Mouse (Mus musculus) gastrocnemius, adult 18-20 months (tissue): ENCODE data around the gene Disc1. TPM values are rescaled to one million over a fixed set of nuclear protein-coding genes. Genes with fewer than 3 reads are reported as not detected.

Experiments used
- DNase-seq: peaks from one replicate; pipeline ENCODE4 v3.0.0; 2021; ENCODE audit warnings: low spot score
- total RNA-seq, 2 experiments: library from RNA; stranded (reverse); gene quantifications; 2 replicates each; pipeline ENCODE4 v1.2.3; 2021

Disc1 gene
- total RNA-seq, 2 experiments from 2014 or later: 0.71 to 0.85 TPM

- DNase-seq: peak; percentile 63
These were observed 13.1 kb downstream of the Disc1 start for GRCm38 (mm10) chr8:125066913-125067595.

- DNase-seq: peak; percentile 24
These were observed 13.6 kb downstream of the Disc1 start for GRCm38 (mm10) chr8:125067596-125067960.

GRCm38 (mm10) chr8:125068146-125068905, 14.3 kb downstream of the Disc1 start:
- DNase-seq: no peak

GRCm38 (mm10) chr8:125069304-125069703, 15.3 kb downstream of the Disc1 start:
- no peak for DNase-seq

GRCm38 (mm10) chr8:125069733-125070132, 15.7 kb downstream of the Disc1 start:
- no peak for DNase-seq

- no peak for DNase-seq
These were observed 20.1 kb downstream of the Disc1 start for GRCm38 (mm10) chr8:125074141-125074540.

- DNase-seq: no peak
These were observed 20.6 kb downstream of the Disc1 start for GRCm38 (mm10) chr8:125074581-125074980.

- no peak for DNase-seq
These were observed 21.4 kb downstream of the Disc1 start for GRCm38 (mm10) chr8:125075389-125075788.

GRCm38 (mm10) chr8:125077326-125077725, 23.3 kb downstream of the Disc1 start:
- no peak for DNase-seq

- DNase-seq: peak; percentile 87
These were observed 24.9 kb downstream of the Disc1 start for GRCm38 (mm10) chr8:125078771-125079384.

GRCm38 (mm10) chr8:125080388-125081344, 26.7 kb downstream of the Disc1 start:
- no peak for DNase-seq

- peak; percentile 79 for DNase-seq
These were observed 29.8 kb downstream of the Disc1 start for GRCm38 (mm10) chr8:125083746-125084145.

GRCm38 (mm10) chr8:125084523-125084922, 30.5 kb downstream of the Disc1 start:
- DNase-seq: peak; percentile 21

- DNase-seq: peak; percentile 67
These were observed 37.1 kb downstream of the Disc1 start for GRCm38 (mm10) chr8:125090889-125091740.

GRCm38 (mm10) chr8:125097140-125097539, 43.1 kb downstream of the Disc1 start:
- DNase-seq: no peak

GRCm38 (mm10) chr8:125098050-125098449, 44.1 kb downstream of the Disc1 start:
- no peak for DNase-seq

GRCm38 (mm10) chr8:125102303-125102702, 48.3 kb downstream of the Disc1 start:
- no peak for DNase-seq

- DNase-seq: no peak
These were observed 59.2 kb downstream of the Disc1 start for GRCm38 (mm10) chr8:125113171-125113570.

GRCm38 (mm10) chr8:125113831-125114230, 59.8 kb downstream of the Disc1 start:
- no peak for DNase-seq

GRCm38 (mm10) chr8:125115321-125115720, 61.3 kb downstream of the Disc1 start:
- DNase-seq: no peak
